Mouse (Mus musculus): ENCODE data around the gene Cemip.

The Cemip gene

GRCm38 (mm10) chr7:83972485-83972884, 113.8 kb downstream of the Cemip start:
- no peak for DNase-seq (ENCODE audit: extremely low read depth, low read depth)

- DNase-seq (ENCODE audit: extremely low read depth, low read depth): no peak
These were observed 120.1 kb downstream of the Cemip start for GRCm38 (mm10) chr7:83966047-83966818.

GRCm38 (mm10) chr7:83965181-83965580, 121.1 kb downstream of the Cemip start:
- DNase-seq (ENCODE audit: extremely low read depth, low read depth): no peak

GRCm38 (mm10) chr7:83952511-83952910, 133.8 kb downstream of the Cemip start:
- no peak for DNase-seq (ENCODE audit: extremely low read depth, low read depth)

GRCm38 (mm10) chr7:83951327-83951726, 135.0 kb downstream of the Cemip start:
- DNase-seq (ENCODE audit: extremely low read depth, low read depth): no peak

GRCm38 (mm10) chr7:83949662-83950061, 136.6 kb downstream of the Cemip start:
- no peak for DNase-seq (ENCODE audit: extremely low read depth, low read depth)

- no peak for DNase-seq (ENCODE audit: extremely low read depth, low read depth)
These were observed 137.6 kb downstream of the Cemip start for GRCm38 (mm10) chr7:83948743-83949142.

- no peak for DNase-seq (ENCODE audit: extremely low read depth, low read depth)
These were observed 144.6 kb downstream of the Cemip start for GRCm38 (mm10) chr7:83941701-83942101.

- DNase-seq (ENCODE audit: extremely low read depth, low read depth): no peak
These were observed 146.2 kb downstream of the Cemip start for GRCm38 (mm10) chr7:83940136-83940535.

GRCm38 (mm10) chr7:83939017-83939721, 147.1 kb downstream of the Cemip start:
- DNase-seq (ENCODE audit: extremely low read depth, low read depth): no peak

GRCm38 (mm10) chr7:83921637-83922036, 164.7 kb downstream of the Cemip start:
- DNase-seq (ENCODE audit: extremely low read depth, low read depth): no peak

- DNase-seq (ENCODE audit: extremely low read depth, low read depth): no peak
These were observed 166.1 kb downstream of the Cemip start for GRCm38 (mm10) chr7:83920241-83920640.

GRCm38 (mm10) chr7:83914566-83914965, 171.7 kb downstream of the Cemip start:
- DNase-seq (ENCODE audit: extremely low read depth, low read depth): peak; percentile 32

GRCm38 (mm10) chr7:83913995-83914394, 172.3 kb downstream of the Cemip start:
- no peak for DNase-seq (ENCODE audit: extremely low read depth, low read depth)

- DNase-seq (ENCODE audit: extremely low read depth, low read depth): no peak
These were observed 172.8 kb downstream of the Cemip start for GRCm38 (mm10) chr7:83913405-83913932.

GRCm38 (mm10) chr7:83911909-83912308, 174.4 kb downstream of the Cemip start:
- DNase-seq (ENCODE audit: extremely low read depth, low read depth): no peak

- DNase-seq (ENCODE audit: extremely low read depth, low read depth): peak; percentile 10
These were observed 181.5 kb downstream of the Cemip start for GRCm38 (mm10) chr7:83904831-83905230.

- no peak for DNase-seq (ENCODE audit: extremely low read depth, low read depth)
These were observed 183.8 kb downstream of the Cemip start for GRCm38 (mm10) chr7:83902296-83903145.

GRCm38 (mm10) chr7:83901425-83901824, 184.9 kb downstream of the Cemip start:
- no peak for DNase-seq (ENCODE audit: extremely low read depth, low read depth)

- DNase-seq (ENCODE audit: extremely low read depth, low read depth): no peak
These were observed 185.8 kb downstream of the Cemip start for GRCm38 (mm10) chr7:83900519-83900918.

GRCm38 (mm10) chr7:83898267-83898666, 188.0 kb downstream of the Cemip start:
- no peak for DNase-seq (ENCODE audit: extremely low read depth, low read depth)

All from MEL-GATA-1-ER (cell line).